Mouse (Mus musculus) kidney, postnatal 0 days (tissue): ENCODE measurements at regions not wholly inside any gene's neighbourhood (a gene's known extent, or its start where the extent isn't known, plus 50 kb on each side); places are given as distances from the start of the nearest gene placed in this dataset.

Experiments
- ATAC-seq: fragments of 200-750 bp; cut with Nextera tagmentation; replicated peaks from 2 replicates; pipeline ENCODE4 v1.8.0; 2017; ENCODE audit warnings: low read depth, moderate number of reproducible peaks, moderate TSS enrichment, moderate library complexity; ENCODE audit not compliant: low FRiP score
- DNase-seq: peaks from one replicate; pipeline ENCODE4 v3.0.0-alpha.2; 2016; ENCODE audit warnings: low spot score
- H3K27ac ChIP-seq: fragments of 300-500 bp; sonication (generic); 2 replicates; pipeline ENCODE4 v1.5.1; 2014; ENCODE audit warnings: mild to moderate bottlenecking
- H3K27me3 ChIP-seq: fragments of 300-500 bp; sonication (generic); 2 replicates; pipeline ENCODE4 v1.6.1; 2014; ENCODE audit warnings: low read length, mixed read lengths; ENCODE audit not compliant: insufficient read depth
- H3K36me3 ChIP-seq: fragments of 300-500 bp; sonication (generic); 2 replicates; pipeline ENCODE4 v1.6.1; 2014; ENCODE audit warnings: low read length, mixed read lengths; ENCODE audit not compliant: insufficient read depth
- H3K4me1 ChIP-seq: fragments of 300-500 bp; sonication (generic); replicated peaks from 2 replicates; pipeline ENCODE4 v1.6.1; 2014; ENCODE audit warnings: antibody characterized with exemption, low read length, mixed read lengths; ENCODE audit not compliant: insufficient read depth
- H3K4me2 ChIP-seq: fragments of 300-500 bp; sonication (generic); 2 replicates; pipeline ENCODE4 v1.6.1; 2014; ENCODE audit warnings: mild to moderate bottlenecking, low read length, moderate library complexity, mixed read lengths
- H3K4me3 ChIP-seq: fragments of 300-500 bp; sonication (generic); replicated peaks from 2 replicates; pipeline ENCODE4 v1.5.1; 2014; ENCODE audit warnings: low read depth, low read length
- H3K9ac ChIP-seq: fragments of 300-500 bp; sonication (generic); 2 replicates; pipeline ENCODE4 v1.6.1; 2014; ENCODE audit warnings: low read depth, low read length
- H3K9me3 ChIP-seq: fragments of 300-500 bp; sonication (generic); replicated peaks from 2 replicates; pipeline ENCODE4 v1.6.1; 2016; ENCODE audit warnings: low read length, inconsistent platforms, mixed read lengths
- CTCF ChIP-seq: IDR thresholded peaks from 2 replicates; pipeline ENCODE4 v1.5.1; 2016; ENCODE audit warnings: antibody characterized with exemption, low read depth, mild to moderate bottlenecking, moderate library complexity
- WGBS: fragments of 180-500 bp; shearing (Covaris S2); extraction: QIAGEN DNeasy Blood & Tissue Kit; methylation state at CpG from one replicate; pipeline ENCODE4 v1.1.7; 2014; 5-methylcytosine and 5-hydroxymethylcytosine counted together

- Histone ChIP-seq H3K36me3 (no peaks in the 10 kb centered on the region), H3K9me3 (no peaks in the 10 kb centered on the region), H3K4me3 (no peak overlapping the region), H3K27me3 (no peaks in the 10 kb centered on the region), H3K4me1 (no peaks in the 10 kb centered on the region), H3K27ac (no peak overlapping the region), H3K4me2 (no peak overlapping the region), H3K9ac (no peak overlapping the region)
- DNase-seq, result no peak
- TF ChIP-seq CTCF, result no peak
- no peak for ATAC-seq
- 55% methylated on average over 1 of the region's 1 CpGs for WGBS
These were observed 1195.3 kb upstream of the Cited2 start for GRCm38 (mm10) chr10:16527693-16528092.

- ATAC-seq (no peak), DNase-seq (no peak)
- no peaks in the 10 kb centered on the region for H3K9me3 ChIP-seq
- TF ChIP-seq CTCF, result no peak
- 55% methylated on average over 3 of the region's 3 CpGs for WGBS
- no peak overlapping the region for H3K9ac ChIP-seq
- no peak overlapping the region for H3K27ac ChIP-seq
- no peak overlapping the region for H3K4me3 ChIP-seq
- no peaks in the 10 kb centered on the region for H3K4me1 ChIP-seq
- H3K36me3 ChIP-seq, result no peaks in the 10 kb centered on the region
- H3K27me3 ChIP-seq, result no peaks in the 10 kb centered on the region
- no peak overlapping the region for H3K4me2 ChIP-seq
These were observed 1185.4 kb upstream of the Cited2 start for GRCm38 (mm10) chr10:16537660-16538059.

- no peak overlapping the region for H3K9ac ChIP-seq
- H3K36me3 ChIP-seq, result no peaks in the 10 kb centered on the region
- H3K4me2 ChIP-seq, result no peak overlapping the region
- H3K27ac ChIP-seq, result no peak overlapping the region
- ATAC-seq (no peak), DNase-seq (no peak)
- no peaks in the 10 kb centered on the region for H3K27me3 ChIP-seq
- WGBS, result 40% methylated on average over 1 of the region's 1 CpGs
- no peak overlapping the region for H3K4me3 ChIP-seq
- no peaks in the 10 kb centered on the region for H3K9me3 ChIP-seq
- H3K4me1 ChIP-seq, result no peaks in the 10 kb centered on the region
- TF ChIP-seq CTCF, result no peak
These were observed 1184.6 kb upstream of the Cited2 start for GRCm38 (mm10) chr10:16538379-16538778.

GRCm38 (mm10) chr10:16545445-16545844, 1177.6 kb upstream of the Cited2 start:
- Histone ChIP-seq H3K27me3 (no peaks in the 10 kb centered on the region), H3K4me3 (no peak overlapping the region), H3K27ac (no peak overlapping the region), H3K36me3 (no peaks in the 10 kb centered on the region), H3K4me2 (no peak overlapping the region), H3K9me3 (no peaks in the 10 kb centered on the region), H3K4me1 (no peaks in the 10 kb centered on the region; the same call in 1 of the 2 replicates), H3K9ac (no peak overlapping the region)
- WGBS, result 3% methylated on average over 1 of the region's 1 CpGs
- no peak for TF ChIP-seq CTCF
- no peak for ATAC-seq
- peak; percentile 60 for DNase-seq

GRCm38 (mm10) chr10:16552861-16553635, 1170.0 kb upstream of the Cited2 start:
- no peak for TF ChIP-seq CTCF
- no peaks in the 10 kb centered on the region for H3K9me3 ChIP-seq
- no peak overlapping the region for H3K27ac ChIP-seq
- no peaks in the 10 kb centered on the region for H3K27me3 ChIP-seq
- H3K36me3 ChIP-seq, result no peaks in the 10 kb centered on the region
- H3K9ac ChIP-seq, result no peak overlapping the region
- WGBS, result 39% methylated on average over 3 of the region's 3 CpGs
- DNase-seq, result peak; percentile 61
- H3K4me1 ChIP-seq, result no peaks in the 10 kb centered on the region
- no peak overlapping the region for H3K4me3 ChIP-seq
- H3K4me2 ChIP-seq, result no peak overlapping the region
- no peak for ATAC-seq

GRCm38 (mm10) chr10:16574568-16574967, 1148.5 kb upstream of the Cited2 start:
- Histone ChIP-seq H3K4me1 (no peaks in the 10 kb centered on the region), H3K9me3 (no peaks in the 10 kb centered on the region)
- no peak for ATAC-seq

More at GRCm38 (mm10) chr10:16574568-16574967, 1148.5 kb upstream of the Cited2 start:
- no peak overlapping the region for H3K9ac ChIP-seq
- no peaks in the 10 kb centered on the region for H3K27me3 ChIP-seq
- no peak for DNase-seq
- no peak for TF ChIP-seq CTCF
- H3K36me3 ChIP-seq, result no peaks in the 10 kb centered on the region
- 82% methylated on average over 1 of the region's 1 CpGs for WGBS
- H3K4me2 ChIP-seq, result no peak overlapping the region
- H3K27ac ChIP-seq, result no peak overlapping the region
- no peak overlapping the region for H3K4me3 ChIP-seq
